Mouse (Mus musculus): ENCODE results near the gene Tmem29. TPM values are rescaled to one million over a fixed set of nuclear protein-coding genes. Genes with fewer than 3 reads are reported as not detected.
A peak's percentile ranks its signal among the peaks of the same experiment; 100 is the strongest.
"Not testable (repeated sequence)": the region's sequence is repeated elsewhere in the genome, so short reads cannot be mapped to it uniquely, and the experiment has no call there.

Tmem29 gene
- total RNA-seq (2017), result 7.6 and 12.3 TPM in 2 replicates

GRCm38 (mm10) chrX:150458766-150459350 lies at the start of gene Tmem29:
Tmem29 (minus strand) TSS chrX:150459154.
- peak; percentile 91 for ATAC-seq (ENCODE audit: extremely low read depth, insufficient number of reproducible peaks, low FRiP score, poor library complexity, severe bottlenecking)

GRCm38 (mm10) chrX:150508696-150509095 lies 49.7 kb upstream of the Tmem29 start:
- ATAC-seq (ENCODE audit: extremely low read depth, insufficient number of reproducible peaks, low FRiP score, poor library complexity, severe bottlenecking), result no peak

- ATAC-seq (ENCODE audit: extremely low read depth, insufficient number of reproducible peaks, low FRiP score, poor library complexity, severe bottlenecking), result not testable (repeated sequence)
Observed at GRCm38 (mm10) chrX:150487811-150488210, 28.9 kb upstream of the Tmem29 start.

- ATAC-seq (ENCODE audit: extremely low read depth, insufficient number of reproducible peaks, low FRiP score, poor library complexity, severe bottlenecking), result not testable (repeated sequence)
Observed at GRCm38 (mm10) chrX:150486314-150487030, 27.5 kb upstream of the Tmem29 start.

GRCm38 (mm10) chrX:150477854-150478780 lies 19.2 kb upstream of the Tmem29 start:
- peak; percentile 96 for ATAC-seq (ENCODE audit: extremely low read depth, insufficient number of reproducible peaks, low FRiP score, poor library complexity, severe bottlenecking)

- no peak for ATAC-seq (ENCODE audit: extremely low read depth, insufficient number of reproducible peaks, low FRiP score, poor library complexity, severe bottlenecking)
Observed at GRCm38 (mm10) chrX:150471416-150471815, 12.5 kb upstream of the Tmem29 start.

GRCm38 (mm10) chrX:150468266-150468665 lies 9.3 kb upstream of the Tmem29 start:
- no peak for ATAC-seq (ENCODE audit: extremely low read depth, insufficient number of reproducible peaks, low FRiP score, poor library complexity, severe bottlenecking)

GRCm38 (mm10) chrX:150466817-150467216 lies 7.9 kb upstream of the Tmem29 start:
- not testable (repeated sequence) for ATAC-seq (ENCODE audit: extremely low read depth, insufficient number of reproducible peaks, low FRiP score, poor library complexity, severe bottlenecking)

- ATAC-seq (ENCODE audit: extremely low read depth, insufficient number of reproducible peaks, low FRiP score, poor library complexity, severe bottlenecking), result no peak
Observed at GRCm38 (mm10) chrX:150460143-150460542, 1.2 kb upstream of the Tmem29 start.

GRCm38 (mm10) chrX:150459411-150459927 lies 515 bp upstream of the Tmem29 start:
- ATAC-seq (ENCODE audit: extremely low read depth, insufficient number of reproducible peaks, low FRiP score, poor library complexity, severe bottlenecking), result no peak

GRCm38 (mm10) chrX:150458136-150458535 lies 818 bp downstream of the Tmem29 start:
- no peak for ATAC-seq (ENCODE audit: extremely low read depth, insufficient number of reproducible peaks, low FRiP score, poor library complexity, severe bottlenecking)

- peak; percentile 53 for ATAC-seq (ENCODE audit: extremely low read depth, insufficient number of reproducible peaks, low FRiP score, poor library complexity, severe bottlenecking)
Observed at GRCm38 (mm10) chrX:150440505-150441338, 18.2 kb downstream of the Tmem29 start.

GRCm38 (mm10) chrX:150436373-150436772 lies 22.6 kb downstream of the Tmem29 start:
- no peak for ATAC-seq (ENCODE audit: extremely low read depth, insufficient number of reproducible peaks, low FRiP score, poor library complexity, severe bottlenecking)

GRCm38 (mm10) chrX:150435367-150435766 lies 23.6 kb downstream of the Tmem29 start:
- no peak for ATAC-seq (ENCODE audit: extremely low read depth, insufficient number of reproducible peaks, low FRiP score, poor library complexity, severe bottlenecking)

GRCm38 (mm10) chrX:150413505-150413904 lies 45.4 kb downstream of the Tmem29 start:
- no peak for ATAC-seq (ENCODE audit: extremely low read depth, insufficient number of reproducible peaks, low FRiP score, poor library complexity, severe bottlenecking)

All from neutrophil, adult 5-6 weeks (primary cell).